Mouse (Mus musculus) hindbrain, embryonic 13.5 days (tissue): ENCODE data around the gene Il10ra. TPM values are rescaled to one million over a fixed set of nuclear protein-coding genes. Genes with fewer than 3 reads are reported as not detected.

Source experiments
- ATAC-seq: fragments of 200-750 bp; cut with Nextera tagmentation; 2 replicates; pipeline ENCODE4 v1.8.0; 2017; ENCODE audit warnings: moderate TSS enrichment; ENCODE audit not compliant: low FRiP score
- H3K27ac ChIP-seq: fragments of 300-500 bp; sonication (generic); 2 replicates; pipeline ENCODE4 v1.5.1; 2015; ENCODE audit warnings: inconsistent platforms, mild to moderate bottlenecking, moderate library complexity
- H3K27me3 ChIP-seq: fragments of 300-500 bp; sonication (generic); 2 replicates; pipeline ENCODE4 v1.6.1; 2015; ENCODE audit warnings: mild to moderate bottlenecking, inconsistent platforms
- H3K36me3 ChIP-seq: fragments of 300-500 bp; sonication (generic); 2 replicates; pipeline ENCODE4 v1.6.1; 2015; ENCODE audit warnings: mild to moderate bottlenecking, inconsistent platforms
- H3K4me1 ChIP-seq: fragments of 300-500 bp; sonication (generic); replicated peaks from 2 replicates; pipeline ENCODE4 v1.6.1; 2015; ENCODE audit warnings: inconsistent platforms
- H3K4me2 ChIP-seq: fragments of 300-500 bp; sonication (generic); 2 replicates; pipeline ENCODE4 v1.6.1; 2015; ENCODE audit warnings: inconsistent platforms, mild to moderate bottlenecking, moderate library complexity
- H3K4me3 ChIP-seq: fragments of 300-500 bp; sonication (generic); 2 replicates; pipeline ENCODE4 v1.5.1; 2015; ENCODE audit warnings: mild to moderate bottlenecking, inconsistent platforms
- H3K9ac ChIP-seq: fragments of 300-500 bp; sonication (generic); 2 replicates; pipeline ENCODE4 v1.6.1; 2015; ENCODE audit warnings: mild to moderate bottlenecking, inconsistent platforms
- H3K9me3 ChIP-seq: fragments of 300-500 bp; sonication (generic); 2 replicates; pipeline ENCODE4 v1.6.1; 2016; ENCODE audit warnings: inconsistent platforms
- WGBS: fragments of 180-500 bp; shearing (Covaris S2); methylation state at CpG from one replicate; pipeline ENCODE4 v1.1.7; 2015; 5-methylcytosine and 5-hydroxymethylcytosine counted together
- polyA plus RNA-seq: library from polyadenylated mRNA; unstranded; fragments of >200 nt; fragmentation: Nextera tagmentation; extraction: Ambion mirVana; gene quantifications from 2 replicates; pipeline ENCODE4 v1.2.1, GENCODE M21; 2015

Gene Il10ra
- polyA plus RNA-seq, result 0.84 and 0.95 TPM in 2 replicates

DNA sequence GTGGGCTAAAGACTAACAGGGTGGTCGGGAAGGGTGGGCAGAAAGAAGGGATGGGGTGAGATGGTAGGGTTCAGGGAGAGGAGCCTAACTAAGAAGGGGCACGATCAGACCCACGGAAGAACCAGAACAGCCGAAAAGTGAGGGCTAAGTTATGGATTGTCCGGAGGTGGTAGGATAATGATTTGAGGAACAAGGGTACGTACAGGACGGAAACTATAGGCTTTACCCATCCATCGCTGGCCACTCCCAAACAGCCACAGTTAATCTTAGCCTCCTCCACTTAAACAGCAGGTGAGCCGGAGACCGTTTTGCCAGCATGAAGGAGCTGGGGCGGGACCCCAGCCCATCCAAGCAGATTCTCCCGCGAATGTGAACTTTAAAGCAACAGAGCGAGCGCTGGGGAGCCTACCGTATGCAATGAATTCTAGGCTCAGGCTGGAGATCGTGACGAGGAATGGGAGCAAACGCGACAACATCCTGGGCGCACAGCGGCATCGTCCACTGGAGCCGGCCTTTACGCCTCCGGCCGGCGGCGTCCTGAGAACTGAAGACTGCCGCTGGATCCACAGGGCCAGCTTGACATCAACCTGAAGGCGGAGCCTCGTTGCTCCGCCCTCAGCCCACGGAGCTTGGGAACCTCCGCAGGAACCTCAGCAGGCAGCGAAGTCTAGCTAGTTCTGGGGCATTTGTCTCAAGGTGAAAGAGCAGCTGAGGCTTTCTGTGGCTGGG is at the start of gene Il10ra:
Gene Il10ra, minus strand, starts transcription at position 553 of the 729 bp plus-strand sequence.
- H3K27ac ChIP-seq, result no peak within 1 kb of the TSS
- WGBS, result 8% methylated on average over 36 of the region's 36 CpGs
- no peaks in the 10 kb centered on the region for H3K36me3 ChIP-seq
- ATAC-seq, result no peak
- H3K4me1 ChIP-seq, result peaks cover 11% of the 10 kb centered on the region
- peak within 1 kb of the TSS; percentile 45 for H3K4me3 ChIP-seq
- peak within 1 kb of the TSS; percentile 82 for H3K4me2 ChIP-seq
- H3K9ac ChIP-seq, result peak within 1 kb of the TSS; percentile 72
- peaks cover 39% of the 10 kb centered on the region for H3K27me3 ChIP-seq
- H3K9me3 ChIP-seq, result no peaks in the 10 kb centered on the region

DNA sequence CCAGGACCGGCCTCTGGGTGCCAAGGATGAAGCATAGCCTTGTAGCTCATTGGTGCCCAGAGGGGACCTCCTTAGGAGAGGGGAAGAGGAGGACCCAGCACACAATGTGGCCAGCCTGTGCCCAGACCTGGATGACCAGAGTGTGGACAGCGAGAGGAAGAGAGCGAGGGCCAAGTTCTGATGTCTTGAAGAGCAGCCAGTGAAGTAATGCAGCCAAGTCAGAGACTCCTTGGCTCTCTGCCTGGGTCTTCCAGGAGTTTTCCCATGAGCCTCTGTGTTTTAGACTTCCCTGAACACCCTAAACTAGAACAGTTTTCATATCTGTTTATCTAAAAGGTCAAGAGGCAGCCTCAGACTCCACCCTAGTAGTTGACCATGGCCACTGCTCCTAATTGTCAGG is 48.7 kb upstream of the Il10ra start:
- ATAC-seq, result no peak
- Histone ChIP-seq H3K9ac (no peak overlapping the region), H3K9me3 (no peaks in the 10 kb centered on the region), H3K4me1 (no peaks in the 10 kb centered on the region), H3K27me3 (peaks cover 16% of the 10 kb centered on the region; the same call in 1 of the 2 replicates), H3K36me3 (no peaks in the 10 kb centered on the region), H3K4me2 (no peak overlapping the region), H3K27ac (no peak overlapping the region), H3K4me3 (no peak overlapping the region)
- WGBS, result 82% methylated on average over 3 of the region's 3 CpGs

DNA sequence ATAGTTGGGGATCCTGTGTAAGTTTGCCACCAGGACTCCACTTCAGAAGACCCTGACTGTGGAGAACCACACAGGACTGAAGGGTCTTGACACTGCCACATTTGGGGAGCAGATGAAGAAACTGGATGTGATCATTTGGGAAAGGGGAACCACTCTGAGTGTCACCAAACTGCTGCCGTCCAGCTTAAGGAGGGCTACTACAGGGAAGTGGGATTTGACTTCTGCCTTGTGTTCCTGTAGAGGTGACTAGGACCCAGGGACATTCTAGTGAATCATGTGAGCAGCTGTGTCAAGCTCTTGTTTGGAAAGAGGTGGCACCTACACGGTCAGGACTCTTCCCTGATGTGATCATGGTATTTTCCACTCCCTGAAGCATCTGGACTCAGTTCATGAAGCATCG is 45.0 kb upstream of the Il10ra start:
- Histone ChIP-seq H3K9me3 (no peaks in the 10 kb centered on the region), H3K4me1 (no peaks in the 10 kb centered on the region), H3K27me3 (peaks cover 7% of the 10 kb centered on the region; the same call in 1 of the 2 replicates), H3K9ac (no peak overlapping the region), H3K27ac (no peak overlapping the region), H3K4me3 (no peak overlapping the region), H3K36me3 (no peaks in the 10 kb centered on the region), H3K4me2 (no peak overlapping the region)
- no peak for ATAC-seq
- WGBS, result 80% methylated on average over 3 of the region's 3 CpGs

DNA sequence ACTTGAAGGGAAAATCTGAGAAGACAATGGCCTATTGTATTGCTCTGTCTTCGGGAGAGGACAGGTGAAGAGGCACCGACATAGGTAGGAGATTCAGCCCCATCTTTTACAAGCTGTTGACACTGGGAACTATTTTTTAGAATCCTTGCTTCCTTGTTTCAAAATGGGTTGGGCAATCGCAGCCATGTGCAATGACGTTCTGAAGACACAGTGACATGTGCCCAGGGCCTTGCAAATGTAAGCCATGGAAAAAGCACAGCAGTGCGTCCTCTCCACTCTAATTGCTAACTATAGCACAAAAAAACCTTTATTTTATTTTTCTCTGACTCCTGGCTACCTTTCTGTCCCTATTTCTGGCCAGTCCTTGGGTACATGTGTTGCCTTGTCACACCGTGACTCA is 42.9 kb upstream of the Il10ra start:
- ATAC-seq, result no peak
- Histone ChIP-seq H3K4me2 (no peak overlapping the region), H3K36me3 (no peaks in the 10 kb centered on the region), H3K9ac (no peak overlapping the region), H3K4me1 (no peaks in the 10 kb centered on the region), H3K27me3 (0 out of 2 replicates have a peak, but pooled peaks cover 1% of the 10 kb centered on the region), H3K9me3 (no peaks in the 10 kb centered on the region), H3K4me3 (no peak overlapping the region), H3K27ac (no peak overlapping the region)
- WGBS, result 88% methylated on average over 6 of the region's 6 CpGs

DNA sequence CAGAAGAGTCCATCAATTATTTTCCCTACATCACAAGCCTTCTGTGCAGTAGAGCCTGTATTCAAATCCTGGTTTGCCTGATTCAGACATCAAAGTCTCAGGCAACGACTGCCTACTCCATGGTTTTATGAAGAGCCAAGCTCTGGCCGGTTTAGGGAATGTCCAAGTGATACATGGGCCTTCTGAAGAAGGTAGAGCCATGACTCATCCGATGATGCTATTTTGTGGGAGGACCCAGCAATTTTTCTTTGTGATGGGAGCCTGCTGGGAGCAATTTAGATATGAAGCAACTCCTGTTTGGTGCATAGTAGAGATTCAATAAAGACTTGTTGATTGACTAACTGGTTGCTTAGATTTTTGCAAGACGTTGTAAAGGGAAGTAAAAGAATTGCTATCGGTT is 39.6 kb upstream of the Il10ra start:
- no peak for ATAC-seq
- WGBS, result 90% methylated on average over 5 of the region's 5 CpGs
- no peaks in the 10 kb centered on the region for H3K4me1 ChIP-seq

DNA sequence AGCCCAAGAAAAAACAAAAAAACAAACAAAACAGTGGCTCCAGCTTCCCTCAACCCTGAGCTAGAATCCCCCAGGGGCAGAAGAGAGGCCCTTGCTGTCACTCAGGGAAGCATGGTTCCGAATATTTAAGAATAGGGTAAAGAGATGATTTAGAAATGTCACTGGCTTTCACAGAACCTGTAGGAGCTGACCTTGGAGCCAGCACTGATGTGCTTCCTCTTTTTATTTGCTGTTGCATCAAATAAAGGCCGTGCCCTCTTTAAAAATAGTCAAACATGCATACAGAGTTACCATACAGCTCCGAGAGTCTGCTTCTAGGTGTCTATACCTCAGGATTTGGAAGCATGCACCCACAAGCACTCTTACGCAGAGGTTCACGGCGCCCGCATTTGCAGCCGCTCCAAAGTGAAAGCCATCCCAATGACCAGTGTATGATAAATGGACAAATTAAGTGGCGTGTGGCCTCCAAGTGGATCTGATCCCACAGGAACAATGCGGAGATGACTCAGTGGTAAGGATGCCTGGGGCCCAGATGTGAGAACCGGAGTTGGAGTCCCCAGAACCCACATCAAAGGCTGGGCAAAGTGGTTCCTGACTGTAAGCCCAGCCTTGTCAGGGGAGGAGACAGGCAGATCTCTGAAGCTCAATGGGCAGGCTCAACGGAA is 37.9 kb upstream of the Il10ra start:
- Histone ChIP-seq H3K36me3 (no peaks in the 10 kb centered on the region), H3K27me3 (no peaks in the 10 kb centered on the region), H3K9ac (no peak overlapping the region), H3K4me3 (no peak overlapping the region), H3K4me1 (no peaks in the 10 kb centered on the region), H3K4me2 (no peak overlapping the region), H3K9me3 (no peaks in the 10 kb centered on the region), H3K27ac (no peak overlapping the region)
- WGBS, result 90% methylated on average over 12 of the region's 12 CpGs
- no peak for ATAC-seq

More for the DNA sequence above, 39.6 kb upstream of the Il10ra start:
- no peak overlapping the region for H3K27ac ChIP-seq
- no peak overlapping the region for H3K9ac ChIP-seq
- H3K9me3 ChIP-seq, result no peaks in the 10 kb centered on the region
- no peaks in the 10 kb centered on the region for H3K27me3 ChIP-seq
- H3K36me3 ChIP-seq, result no peaks in the 10 kb centered on the region
- H3K4me3 ChIP-seq, result no peak overlapping the region
- no peak overlapping the region for H3K4me2 ChIP-seq

DNA sequence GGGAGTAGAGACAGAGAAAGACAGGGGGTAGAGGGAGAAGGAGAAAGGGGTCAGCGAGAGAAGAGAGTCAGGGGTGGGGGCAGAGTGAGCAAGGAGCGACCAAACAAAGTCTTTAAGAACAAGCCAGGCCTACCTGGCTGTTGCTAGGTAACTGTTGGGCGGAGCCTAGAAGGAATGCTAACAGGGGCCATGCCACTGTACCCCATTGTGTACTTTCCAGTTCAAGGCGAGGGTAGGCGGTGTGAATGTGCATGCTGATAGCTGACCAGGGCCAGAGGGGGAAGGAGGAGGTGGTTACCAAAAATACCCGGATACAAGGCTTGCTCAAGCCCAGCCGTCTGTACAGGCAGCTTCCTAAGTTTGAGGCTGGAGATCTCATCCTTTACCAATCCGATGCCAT is 32.8 kb upstream of the Il10ra start:
- 0 out of 2 replicates have a peak, but pooled peaks cover 7% of the 10 kb centered on the region for H3K4me1 ChIP-seq
- H3K27ac ChIP-seq, result no peak overlapping the region
- 0 out of 2 replicates have a peak, but pooled peaks cover 8% of the 10 kb centered on the region for H3K27me3 ChIP-seq
- no peaks in the 10 kb centered on the region for H3K36me3 ChIP-seq
- no peaks in the 10 kb centered on the region for H3K9me3 ChIP-seq
- H3K4me2 ChIP-seq, result no peak overlapping the region
- no peak for ATAC-seq
- no peak overlapping the region for H3K9ac ChIP-seq
- no peak overlapping the region for H3K4me3 ChIP-seq
- 93% methylated on average over 8 of the region's 8 CpGs for WGBS

DNA sequence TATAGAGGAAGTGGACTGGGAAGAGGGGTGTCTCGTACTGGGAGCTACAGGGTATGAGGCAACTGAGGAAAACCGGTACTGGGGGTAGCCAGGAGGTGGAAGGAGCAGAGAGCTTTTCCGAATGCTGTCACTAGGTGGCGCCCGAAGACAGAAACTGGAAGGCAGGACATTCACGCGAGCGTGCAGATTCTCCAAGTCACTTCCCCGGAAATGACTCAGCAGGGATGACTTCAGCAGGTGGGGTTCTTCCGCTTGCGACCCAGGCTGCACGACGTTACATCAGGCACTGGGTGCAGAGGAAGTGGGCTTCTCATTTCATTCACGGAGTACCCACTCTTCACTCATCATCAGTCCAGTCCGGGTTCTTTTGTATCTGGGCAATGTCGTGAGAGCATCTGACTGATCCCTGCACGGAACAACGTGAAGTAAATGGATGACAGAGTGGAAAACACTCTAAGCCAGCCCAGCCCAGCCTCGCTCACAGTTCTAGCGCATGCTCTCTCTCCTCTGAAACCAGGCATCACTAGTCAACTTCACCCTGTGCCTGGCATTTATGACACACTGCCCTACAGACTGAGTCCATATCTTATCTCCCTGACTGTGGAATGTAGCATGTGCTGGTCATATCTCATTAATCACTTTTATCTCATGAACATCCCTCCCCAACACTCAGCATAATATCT is 31.6 kb upstream of the Il10ra start:
- Histone ChIP-seq H3K27ac (peak overlapping the region; percentile 63), H3K36me3 (no peaks in the 10 kb centered on the region), H3K4me2 (peak overlapping the region; percentile 56), H3K9me3 (no peaks in the 10 kb centered on the region), H3K4me1 (0 out of 2 replicates have a peak, but pooled peaks cover 7% of the 10 kb centered on the region), H3K9ac (peak overlapping the region; percentile 60), H3K27me3 (0 out of 2 replicates have a peak, but pooled peaks cover 8% of the 10 kb centered on the region), H3K4me3 (peak overlapping the region; percentile 28)
- ATAC-seq, result peak; percentile 93
- WGBS, result 16% methylated on average over 20 of the region's 20 CpGs

DNA sequence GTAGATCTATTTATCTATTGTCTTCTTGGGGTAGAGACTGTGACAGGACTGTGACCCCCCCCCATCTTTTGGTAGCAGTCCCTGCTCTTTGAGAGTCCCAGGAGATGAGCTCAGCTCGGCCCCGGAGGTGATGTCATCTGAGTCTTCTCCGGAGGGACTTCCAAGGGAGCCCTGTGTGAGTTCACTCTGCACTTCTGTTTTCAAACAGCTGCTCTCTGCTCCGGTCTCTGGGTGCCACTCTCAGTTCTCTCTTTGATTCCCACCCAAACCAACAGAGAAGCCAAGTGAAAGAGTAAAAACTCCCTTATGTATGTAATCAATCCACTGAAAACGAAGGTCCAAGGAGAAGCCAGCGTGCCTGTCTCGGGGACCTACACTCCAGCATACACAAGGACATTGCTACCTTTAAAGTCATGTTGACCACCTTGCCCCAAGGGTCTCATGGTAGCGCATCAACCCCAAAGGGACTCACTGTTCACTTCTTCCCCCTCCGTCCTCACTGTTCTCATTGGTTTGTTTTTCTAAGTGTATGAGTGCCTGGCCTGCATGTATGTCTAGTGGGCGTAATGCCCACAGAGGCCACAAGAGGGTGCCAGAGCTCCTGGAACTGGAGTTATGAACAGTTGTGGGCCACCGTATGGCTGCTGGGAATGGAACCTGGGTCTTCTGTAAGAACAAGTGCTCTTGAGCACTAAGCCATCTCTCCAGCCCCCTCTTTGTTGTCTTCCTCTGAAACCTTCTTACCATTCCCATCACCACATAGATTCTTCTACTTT is 30.5 kb upstream of the Il10ra start:
- H3K9me3 ChIP-seq, result no peaks in the 10 kb centered on the region
- 0 out of 2 replicates have a peak, but pooled peaks cover 7% of the 10 kb centered on the region for H3K4me1 ChIP-seq
- no peak for ATAC-seq
- H3K4me2 ChIP-seq, result no peak overlapping the region
- WGBS, result 80% methylated on average over 11 of the region's 11 CpGs
- H3K9ac ChIP-seq, result no peak overlapping the region
- H3K27ac ChIP-seq, result no peak overlapping the region
- H3K4me3 ChIP-seq, result no peak overlapping the region
- H3K27me3 ChIP-seq, result 0 out of 2 replicates have a peak, but pooled peaks cover 8% of the 10 kb centered on the region
- no peaks in the 10 kb centered on the region for H3K36me3 ChIP-seq

DNA sequence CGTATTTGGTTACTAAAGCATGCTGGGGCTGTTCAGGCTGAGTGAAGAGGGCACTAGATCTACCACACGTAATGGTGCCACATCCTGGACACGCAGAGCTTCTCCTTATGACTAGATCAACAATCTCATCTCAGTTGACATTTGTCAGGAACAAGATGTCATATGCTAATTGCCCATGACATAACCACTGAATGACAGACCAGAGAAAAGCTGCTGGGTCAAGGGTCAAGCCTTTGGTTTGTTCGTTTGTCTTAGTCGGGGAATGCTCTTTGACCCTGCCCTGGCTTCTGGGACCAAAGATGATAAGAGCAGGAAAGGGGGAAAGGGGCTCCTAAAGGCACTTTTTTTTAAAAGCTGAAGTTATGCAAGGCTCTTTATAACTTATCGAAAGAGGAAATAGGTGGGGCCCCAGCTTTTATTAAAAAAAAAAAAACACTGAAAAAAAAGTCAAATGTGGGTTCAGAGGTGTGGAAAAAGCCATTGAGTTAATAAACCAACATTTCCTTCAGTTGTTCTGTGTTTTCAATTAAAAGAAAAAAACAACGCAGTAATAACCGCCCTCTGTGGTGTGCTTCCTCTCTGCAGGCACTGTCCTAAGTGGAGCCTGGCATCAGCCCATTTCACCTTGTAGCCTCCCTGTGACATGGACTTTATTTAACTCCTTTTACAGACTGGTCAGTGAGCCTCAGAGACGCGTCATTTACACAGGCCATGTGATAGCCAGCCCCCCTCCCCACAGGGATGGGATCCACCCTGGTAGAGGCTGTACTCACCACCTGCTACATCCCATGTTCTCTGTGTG is 25.5 kb upstream of the Il10ra start:
- WGBS, result 42% methylated on average over 10 of the region's 10 CpGs
- H3K9me3 ChIP-seq, result no peaks in the 10 kb centered on the region

DNA sequence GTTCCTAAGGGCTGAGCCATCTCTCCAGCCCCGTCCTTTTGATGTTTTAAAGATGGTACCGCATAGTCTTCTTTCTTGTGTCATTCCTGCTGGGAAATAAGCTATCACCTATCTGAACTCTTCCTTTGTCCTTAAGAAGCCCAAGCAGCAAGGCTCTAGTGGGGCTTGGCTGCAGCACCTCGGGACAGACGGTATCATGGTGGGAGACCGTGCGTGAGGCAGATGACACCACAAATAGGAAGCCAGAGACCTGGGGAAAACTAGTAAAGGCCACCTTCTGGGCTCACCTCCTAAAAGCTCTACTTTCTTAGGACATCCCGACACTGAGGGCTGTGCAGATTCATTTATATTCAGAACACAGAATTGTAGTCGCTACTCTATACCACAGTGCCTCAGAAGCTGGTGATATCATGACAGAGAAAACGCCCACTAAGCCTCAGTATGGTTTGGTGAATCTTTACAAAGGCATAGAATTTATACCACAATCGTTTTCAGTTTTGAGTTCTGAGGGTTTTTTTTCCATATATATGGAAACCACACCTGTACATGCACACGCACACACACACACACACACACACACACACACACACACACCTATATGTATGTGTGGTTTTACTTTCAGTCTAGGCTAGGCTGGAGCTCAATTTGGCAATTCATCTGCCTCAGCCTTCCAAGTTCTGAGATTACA is 22.7 kb upstream of the Il10ra start:
- no peak overlapping the region for H3K9ac ChIP-seq
- H3K27me3 ChIP-seq, result no peaks in the 10 kb centered on the region
- no peak for ATAC-seq
- no peak overlapping the region for H3K4me2 ChIP-seq
- H3K4me3 ChIP-seq, result no peak overlapping the region
- H3K9me3 ChIP-seq, result no peaks in the 10 kb centered on the region
- WGBS, result 85% methylated on average over 11 of the region's 11 CpGs
- no peak overlapping the region for H3K27ac ChIP-seq
- H3K36me3 ChIP-seq, result no peaks in the 10 kb centered on the region
- no peaks in the 10 kb centered on the region for H3K4me1 ChIP-seq

More for the DNA sequence above, 25.5 kb upstream of the Il10ra start:
- Histone ChIP-seq H3K4me2 (no peak overlapping the region), H3K4me3 (no peak overlapping the region), H3K4me1 (no peaks in the 10 kb centered on the region), H3K27ac (no peak overlapping the region), H3K9ac (no peak overlapping the region), H3K27me3 (0 out of 2 replicates have a peak, but pooled peaks cover 8% of the 10 kb centered on the region), H3K36me3 (no peaks in the 10 kb centered on the region)
- ATAC-seq, result no peak
